Mouse (Mus musculus): Measurements from ENCODE around the gene Oma1. TPM values are rescaled to one million over a fixed set of nuclear protein-coding genes. Genes with fewer than 3 reads are reported as not detected.

Gene Oma1
- polyA plus RNA-seq, 1 experiment from 2014 or later: 18.7 TPM

- Histone ChIP-seq H3K9ac (replicated peaks; ENCODE audit: low read depth, low read length) (no peak overlapping the region), H3K4me2 (replicated peaks; ENCODE audit: low read depth, low read length) (no peak overlapping the region), H3K9me3 (ENCODE audit: control insufficient read depth, low read depth, low read length) (no peaks in the 10 kb centered on the region), H3K27ac (ENCODE audit: low read length) (no peak overlapping the region), H3K4me1 (ENCODE audit: control insufficient read depth, insufficient read depth, low read length) (no peaks in the 10 kb centered on the region), H3K36me3 (ENCODE audit: control insufficient read depth, insufficient read depth, low read length) (no peaks in the 10 kb centered on the region), H3K27me3 (ENCODE audit: control insufficient read depth, insufficient read depth, low read length) (no peaks in the 10 kb centered on the region), H3K4me3 (ENCODE audit: low read depth, low read length) (no peak overlapping the region)
- 53% methylated on average over 1 of the region's 1 CpGs for WGBS
- ATAC-seq (ENCODE audit: insufficient number of reproducible peaks, insufficient read depth, low FRiP score, low read depth): no peak
Measured at GRCm38 (mm10) chr4:103340726-103341125, 27.1 kb downstream of the Oma1 start.

GRCm38 (mm10) chr4:103341620-103342019 is 28.0 kb downstream of the Oma1 start:
- WGBS: 79% methylated on average over 4 of the region's 4 CpGs
- no peaks in the 10 kb centered on the region for H3K4me1 ChIP-seq (ENCODE audit: control insufficient read depth, insufficient read depth, low read length)
- no peaks in the 10 kb centered on the region for H3K27me3 ChIP-seq (ENCODE audit: control insufficient read depth, insufficient read depth, low read length)
- no peak overlapping the region for H3K4me3 ChIP-seq (ENCODE audit: low read depth, low read length)
- no peaks in the 10 kb centered on the region for H3K9me3 ChIP-seq (ENCODE audit: control insufficient read depth, low read depth, low read length)
- no peaks in the 10 kb centered on the region for H3K36me3 ChIP-seq (ENCODE audit: control insufficient read depth, insufficient read depth, low read length)
- H3K27ac ChIP-seq (ENCODE audit: low read length): no peak overlapping the region
- ATAC-seq (ENCODE audit: insufficient number of reproducible peaks, insufficient read depth, low FRiP score, low read depth): no peak
- H3K9ac ChIP-seq (replicated peaks; ENCODE audit: low read depth, low read length): no peak overlapping the region
- no peak overlapping the region for H3K4me2 ChIP-seq (replicated peaks; ENCODE audit: low read depth, low read length)

GRCm38 (mm10) chr4:103346058-103346457 is 32.4 kb downstream of the Oma1 start:
- ATAC-seq (ENCODE audit: insufficient number of reproducible peaks, insufficient read depth, low FRiP score, low read depth): no peak
- no peaks in the 10 kb centered on the region for H3K4me1 ChIP-seq (ENCODE audit: control insufficient read depth, insufficient read depth, low read length)
- H3K27me3 ChIP-seq (ENCODE audit: control insufficient read depth, insufficient read depth, low read length): no peaks in the 10 kb centered on the region
- no peaks in the 10 kb centered on the region for H3K36me3 ChIP-seq (ENCODE audit: control insufficient read depth, insufficient read depth, low read length)
- H3K27ac ChIP-seq (ENCODE audit: low read length): no peak overlapping the region
- no peak overlapping the region for H3K4me3 ChIP-seq (ENCODE audit: low read depth, low read length)
- WGBS: 30% methylated on average over 2 of the region's 2 CpGs
- H3K4me2 ChIP-seq (replicated peaks; ENCODE audit: low read depth, low read length): no peak overlapping the region
- no peak overlapping the region for H3K9ac ChIP-seq (replicated peaks; ENCODE audit: low read depth, low read length)
- H3K9me3 ChIP-seq (ENCODE audit: control insufficient read depth, low read depth, low read length): no peaks in the 10 kb centered on the region

GRCm38 (mm10) chr4:103346849-103347248 is 33.2 kb downstream of the Oma1 start:
- Histone ChIP-seq H3K9me3 (ENCODE audit: control insufficient read depth, low read depth, low read length) (no peaks in the 10 kb centered on the region), H3K9ac (replicated peaks; ENCODE audit: low read depth, low read length) (no peak overlapping the region), H3K4me3 (ENCODE audit: low read depth, low read length) (no peak overlapping the region), H3K4me2 (replicated peaks; ENCODE audit: low read depth, low read length) (no peak overlapping the region), H3K27ac (ENCODE audit: low read length) (no peak overlapping the region), H3K27me3 (ENCODE audit: control insufficient read depth, insufficient read depth, low read length) (no peaks in the 10 kb centered on the region), H3K4me1 (ENCODE audit: control insufficient read depth, insufficient read depth, low read length) (no peaks in the 10 kb centered on the region), H3K36me3 (ENCODE audit: control insufficient read depth, insufficient read depth, low read length) (no peaks in the 10 kb centered on the region)
- no peak for ATAC-seq (ENCODE audit: insufficient number of reproducible peaks, insufficient read depth, low FRiP score, low read depth)
- 92% methylated on average over 5 of the region's 5 CpGs for WGBS

GRCm38 (mm10) chr4:103349219-103349618 is 35.6 kb downstream of the Oma1 start:
- Histone ChIP-seq H3K4me3 (ENCODE audit: low read depth, low read length) (no peak overlapping the region), H3K4me1 (ENCODE audit: control insufficient read depth, insufficient read depth, low read length) (no peaks in the 10 kb centered on the region), H3K36me3 (ENCODE audit: control insufficient read depth, insufficient read depth, low read length) (no peaks in the 10 kb centered on the region), H3K27ac (ENCODE audit: low read length) (no peak overlapping the region), H3K9ac (replicated peaks; ENCODE audit: low read depth, low read length) (no peak overlapping the region), H3K9me3 (ENCODE audit: control insufficient read depth, low read depth, low read length) (no peaks in the 10 kb centered on the region), H3K4me2 (replicated peaks; ENCODE audit: low read depth, low read length) (no peak overlapping the region), H3K27me3 (ENCODE audit: control insufficient read depth, insufficient read depth, low read length) (no peaks in the 10 kb centered on the region)
- WGBS: 93% methylated on average over 4 of the region's 4 CpGs
- no peak for ATAC-seq (ENCODE audit: insufficient number of reproducible peaks, insufficient read depth, low FRiP score, low read depth)

GRCm38 (mm10) chr4:103352926-103353325 is 39.3 kb downstream of the Oma1 start:
- WGBS: 84% methylated on average over 5 of the region's 5 CpGs
- Histone ChIP-seq H3K4me3 (ENCODE audit: low read depth, low read length) (no peak overlapping the region), H3K9me3 (ENCODE audit: control insufficient read depth, low read depth, low read length) (no peaks in the 10 kb centered on the region), H3K36me3 (ENCODE audit: control insufficient read depth, insufficient read depth, low read length) (no peaks in the 10 kb centered on the region), H3K9ac (replicated peaks; ENCODE audit: low read depth, low read length) (no peak overlapping the region), H3K4me1 (ENCODE audit: control insufficient read depth, insufficient read depth, low read length) (no peaks in the 10 kb centered on the region), H3K27me3 (ENCODE audit: control insufficient read depth, insufficient read depth, low read length) (no peaks in the 10 kb centered on the region), H3K27ac (ENCODE audit: low read length) (no peak overlapping the region), H3K4me2 (replicated peaks; ENCODE audit: low read depth, low read length) (no peak overlapping the region)
- ATAC-seq (ENCODE audit: insufficient number of reproducible peaks, insufficient read depth, low FRiP score, low read depth): no peak

- no peak for ATAC-seq (ENCODE audit: insufficient number of reproducible peaks, insufficient read depth, low FRiP score, low read depth)
- Histone ChIP-seq H3K4me1 (ENCODE audit: control insufficient read depth, insufficient read depth, low read length) (no peaks in the 10 kb centered on the region), H3K36me3 (ENCODE audit: control insufficient read depth, insufficient read depth, low read length) (no peaks in the 10 kb centered on the region), H3K27ac (ENCODE audit: low read length) (no peak overlapping the region), H3K27me3 (ENCODE audit: control insufficient read depth, insufficient read depth, low read length) (no peaks in the 10 kb centered on the region), H3K4me3 (ENCODE audit: low read depth, low read length) (no peak overlapping the region), H3K9ac (replicated peaks; ENCODE audit: low read depth, low read length) (no peak overlapping the region), H3K4me2 (replicated peaks; ENCODE audit: low read depth, low read length) (no peak overlapping the region), H3K9me3 (ENCODE audit: control insufficient read depth, low read depth, low read length) (no peaks in the 10 kb centered on the region)
- 91% methylated on average over 3 of the region's 3 CpGs for WGBS
Measured at GRCm38 (mm10) chr4:103357457-103357856, 43.8 kb downstream of the Oma1 start.

- Histone ChIP-seq H3K27me3 (ENCODE audit: control insufficient read depth, insufficient read depth, low read length) (no peaks in the 10 kb centered on the region), H3K4me1 (ENCODE audit: control insufficient read depth, insufficient read depth, low read length) (no peaks in the 10 kb centered on the region), H3K36me3 (ENCODE audit: control insufficient read depth, insufficient read depth, low read length) (no peaks in the 10 kb centered on the region), H3K4me2 (replicated peaks; ENCODE audit: low read depth, low read length) (no peak overlapping the region), H3K27ac (ENCODE audit: low read length) (no peak overlapping the region), H3K9me3 (ENCODE audit: control insufficient read depth, low read depth, low read length) (no peaks in the 10 kb centered on the region), H3K4me3 (ENCODE audit: low read depth, low read length) (no peak overlapping the region), H3K9ac (replicated peaks; ENCODE audit: low read depth, low read length) (no peak overlapping the region)
- WGBS: 82% methylated on average over 9 of the region's 9 CpGs
- no peak for ATAC-seq (ENCODE audit: insufficient number of reproducible peaks, insufficient read depth, low FRiP score, low read depth)
Measured at GRCm38 (mm10) chr4:103358941-103359448, 45.4 kb downstream of the Oma1 start.

- H3K27ac ChIP-seq (ENCODE audit: low read length): no peak overlapping the region
- no peak overlapping the region for H3K4me3 ChIP-seq (ENCODE audit: low read depth, low read length)
- H3K27me3 ChIP-seq (ENCODE audit: control insufficient read depth, insufficient read depth, low read length): no peaks in the 10 kb centered on the region
- no peaks in the 10 kb centered on the region for H3K36me3 ChIP-seq (ENCODE audit: control insufficient read depth, insufficient read depth, low read length)
- 87% methylated on average over 5 of the region's 5 CpGs for WGBS
- no peaks in the 10 kb centered on the region for H3K9me3 ChIP-seq (ENCODE audit: control insufficient read depth, low read depth, low read length)
- H3K9ac ChIP-seq (replicated peaks; ENCODE audit: low read depth, low read length): no peak overlapping the region
- no peak for ATAC-seq (ENCODE audit: insufficient number of reproducible peaks, insufficient read depth, low FRiP score, low read depth)
- H3K4me2 ChIP-seq (replicated peaks; ENCODE audit: low read depth, low read length): no peak overlapping the region
- no peaks in the 10 kb centered on the region for H3K4me1 ChIP-seq (ENCODE audit: control insufficient read depth, insufficient read depth, low read length)
Measured at GRCm38 (mm10) chr4:103382171-103382570, 68.6 kb downstream of the Oma1 start.

Data from stomach, embryonic 14.5 days (tissue).